Mouse (Mus musculus) cerebellum, adult 9-11 months (tissue): ENCODE measurements around the gene Lamtor1.

Experiments used
- DNase-seq: peaks from one replicate; pipeline ENCODE4 v3.0.0; 2022

Lamtor1 gene

GRCm38 (mm10) chr7:101955862-101956261, 50.2 kb downstream of the Lamtor1 start:
- no peak for DNase-seq

GRCm38 (mm10) chr7:101956481-101956880, 50.8 kb downstream of the Lamtor1 start:
- no peak for DNase-seq

- no peak for DNase-seq
Measured at GRCm38 (mm10) chr7:101956911-101957310, 51.2 kb downstream of the Lamtor1 start.

GRCm38 (mm10) chr7:101962829-101963228, 57.1 kb downstream of the Lamtor1 start:
- DNase-seq: no peak

- no peak for DNase-seq
Measured at GRCm38 (mm10) chr7:101963621-101964020, 57.9 kb downstream of the Lamtor1 start.

- no peak for DNase-seq
Measured at GRCm38 (mm10) chr7:101964551-101964950, 58.8 kb downstream of the Lamtor1 start.

- DNase-seq: no peak
Measured at GRCm38 (mm10) chr7:101965606-101966005, 59.9 kb downstream of the Lamtor1 start.

GRCm38 (mm10) chr7:101967256-101967655, 61.6 kb downstream of the Lamtor1 start:
- no peak for DNase-seq

- peak; percentile 51 for DNase-seq
Measured at GRCm38 (mm10) chr7:101968751-101969150, 63.0 kb downstream of the Lamtor1 start.

- peak; percentile 92 for DNase-seq
Measured at GRCm38 (mm10) chr7:101969694-101970428, 64.2 kb downstream of the Lamtor1 start.

- DNase-seq: no peak
Measured at GRCm38 (mm10) chr7:101970429-101970775, 64.7 kb downstream of the Lamtor1 start.

- peak; percentile 90 for DNase-seq
Measured at GRCm38 (mm10) chr7:101970821-101971461, 65.2 kb downstream of the Lamtor1 start.

- DNase-seq: no peak
Measured at GRCm38 (mm10) chr7:101971721-101972120, 66.0 kb downstream of the Lamtor1 start.

GRCm38 (mm10) chr7:101973730-101974129, 68.0 kb downstream of the Lamtor1 start:
- DNase-seq: no peak

- peak; percentile 55 for DNase-seq
Measured at GRCm38 (mm10) chr7:101974505-101974904, 68.8 kb downstream of the Lamtor1 start.
